Comparison of ENCODE assay signal across 10 mouse cellular contexts in the genomic region with DNA sequence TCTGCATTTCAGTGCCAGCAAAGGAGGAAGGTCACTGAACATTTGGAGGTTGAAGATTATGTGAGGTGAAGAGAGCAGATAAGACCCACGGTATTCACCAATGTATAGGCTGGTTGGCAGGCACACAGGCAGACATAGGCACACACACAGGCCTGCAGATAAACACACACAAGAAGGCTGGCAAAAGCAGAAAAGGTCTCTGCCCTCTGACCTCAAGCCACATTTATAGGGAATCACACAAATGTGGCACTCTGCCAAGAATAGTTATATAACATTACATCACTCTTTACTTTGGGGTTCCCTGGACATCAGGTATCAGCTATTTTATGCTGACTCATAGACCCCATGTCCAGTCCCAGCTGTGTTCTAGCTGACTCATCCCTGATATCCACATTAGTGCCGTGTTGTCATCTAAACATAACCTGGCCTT.
DNase-seq lines count a peak whose midpoint lies in the region; ATAC-seq lines count a peak whose summit lies in the region.
"Had no signal": no experiment of that assay in that cellular context is flagged by ENCODE, and none has a peak within 500 bp of the region (broad histone marks: within the 10 kb centered on the region; RNA-seq: fewer than 3 reads in every experiment).

No protein-coding gene starts in this region.

- DNase-seq in embryo, embryonic 11.5 days (ENCODE audit: low read depth, low spot score): peak; percentile 5
- no peak for DNase-seq in embryo, embryonic 11 days
- DNase-seq in CD4-positive helper T cell, adult 2 months (ENCODE audit: low read depth, low spot score): peak; percentile 7
- DNase-seq in c-Kit-positive CD71-positive TER-119-negative erythroid progenitor cells, embryonic 14.5 days (ENCODE audit: low read depth): peak; percentile 68
- no peak for DNase-seq in forebrain, embryonic 10.5 days (ENCODE audit: extremely low spot score, low spot score)
- no peak for DNase-seq in thymus, postnatal 14 days
- DNase-seq in left cerebral cortex, adult 11 months (ENCODE audit: low spot score): no peak
- DNase-seq: kidney, adult 8-10 months; thymus, postnatal 36 days had no signal

- peak overlapping the region; percentile 41 for H3K9ac ChIP-seq in liver, embryonic 15.5 days

- H3K4me1 ChIP-seq in liver, embryonic 15.5 days (replicated peaks): peaks cover 65% of the 10 kb centered on the region
- no peaks in the 10 kb centered on the region for H3K4me1 ChIP-seq in forebrain, embryonic 10.5 days

- H3K4me2 ChIP-seq in liver, embryonic 15.5 days: peak overlapping the region; percentile 54

- peak overlapping the region; percentile 22 for H3K4me3 ChIP-seq in liver, embryonic 15.5 days (replicated peaks)
- H3K4me3 ChIP-seq in forebrain, embryonic 10.5 days: no peak overlapping the region

- WGBS in liver, embryonic 15.5 days (ENCODE audit: insufficient replicate concordance): 12% methylated on average over 2 of the region's 2 CpGs
- WGBS in forebrain, embryonic 10.5 days: 85% methylated on average over 2 of the region's 2 CpGs

- 0 out of 2 replicates have a peak, but pooled peaks cover 4% of the 10 kb centered on the region for H3K36me3 ChIP-seq in liver, embryonic 15.5 days (replicated peaks)
- peaks cover 12% of the 10 kb centered on the region for H3K36me3 ChIP-seq in forebrain, embryonic 10.5 days (replicated peaks)

- no peaks in the 10 kb centered on the region for H3K9me3 ChIP-seq in liver, embryonic 15.5 days (replicated peaks)
- no peaks in the 10 kb centered on the region for H3K9me3 ChIP-seq in forebrain, embryonic 10.5 days

- peak; percentile 92 for ATAC-seq in liver, embryonic 15.5 days (ENCODE audit: insufficient read depth)

- no peaks in the 10 kb centered on the region for H3K27me3 ChIP-seq in liver, embryonic 15.5 days
- no peaks in the 10 kb centered on the region for H3K27me3 ChIP-seq in forebrain, embryonic 10.5 days (ENCODE audit: poor library complexity, severe bottlenecking)

- H3K27ac ChIP-seq in liver, embryonic 15.5 days (replicated peaks): peak overlapping the region; percentile 98
- no peak overlapping the region for H3K27ac ChIP-seq in forebrain, embryonic 10.5 days

Comparison
In these comparisons a context has a peak if more than half of its experiments do, and no peak if none do; other contexts are left out.
1. DNase-seq: peak in embryo, embryonic 11.5 days (single experiment), CD4-positive helper T cell, adult 2 months (single experiment) and c-Kit-positive CD71-positive TER-119-negative erythroid progenitor cells, embryonic 14.5 days (single experiment); none in embryo, embryonic 11 days (single experiment), forebrain, embryonic 10.5 days (single experiment), thymus, postnatal 14 days (single experiment) and left cerebral cortex, adult 11 months (single experiment).